Mouse (Mus musculus): ENCODE results near the gene Sdf4.

GRCm38 (mm10) chr4:155991908-155992230, 803 bp upstream of the Sdf4 start:
- TF ChIP-seq CTCF (IDR thresholded peaks at IDR 0.05; ENCODE audit: borderline replicate concordance, control insufficient read depth, extremely low read depth, insufficient read depth, low read length, poor library complexity), result no peak
- TF ChIP-seq POLR2A (IDR thresholded peaks at IDR 0.05; ENCODE audit: control insufficient read depth, extremely low read depth, insufficient read depth, low read length, poor library complexity), result no peak

All from thymus, adult 2 months (tissue).